In genomic region chr6:136848399-136848798, GRCm38 (mm10) we compare ENCODE assay signal across 22 mouse cellular contexts. TPM values are rescaled to one million over a fixed set of nuclear protein-coding genes. Genes with fewer than 3 reads are reported as not detected.
DNase-seq lines count a peak whose midpoint lies in the region; ATAC-seq and TF ChIP-seq lines count a peak whose summit lies in the region.
"Had no signal": no experiment of that assay in that cellular context is flagged by ENCODE, and none has a peak within 500 bp of the region (broad histone marks: within the 10 kb centered on the region; RNA-seq: fewer than 3 reads in every experiment).

No protein-coding gene starts in this region.

- peak; percentile 54; the same call in 1 of the 2 replicates for TF ChIP-seq EP300 in liver, postnatal 0 days (IDR thresholded peaks at IDR 0.05; ENCODE audit: low read depth)

- peak; percentile 38 for DNase-seq in heart, embryonic 10.5 days (ENCODE audit: low spot score)
- no peak for DNase-seq in heart, adult 8-10 months (ENCODE audit: low spot score)
- no peak for DNase-seq in liver, embryonic 13.5 days
- no peak for DNase-seq in liver, postnatal 0 days
- no peak for DNase-seq in adrenal gland, adult 18-20 months (ENCODE audit: low spot score in 2 of 2)
- DNase-seq in right cerebral cortex, postnatal 10 days (ENCODE audit: low spot score in 2 of 2) = no peak
- DNase-seq in kidney, postnatal 14 days = no peak
- DNase-seq: forebrain, postnatal 0 days had no signal

- WGBS in heart, embryonic 10.5 days = 83% methylated on average over 8 of the region's 8 CpGs
- WGBS in liver, embryonic 13.5 days (ENCODE audit: insufficient replicate concordance) = 30% methylated on average over 8 of the region's 8 CpGs
- WGBS in liver, postnatal 0 days (ENCODE audit: insufficient replicate concordance) = 53% methylated on average over 8 of the region's 8 CpGs

- TF ChIP-seq CTCF in liver, postnatal 0 days (IDR thresholded peaks at IDR 0.05; ENCODE audit: low read depth) = no peak

- H3K9me3 ChIP-seq in heart, embryonic 10.5 days = no peaks in the 10 kb centered on the region
- no peaks in the 10 kb centered on the region for H3K9me3 ChIP-seq in liver, embryonic 13.5 days (replicated peaks)
- no peaks in the 10 kb centered on the region for H3K9me3 ChIP-seq in liver, postnatal 0 days (ENCODE audit: low read length)
- H3K9me3 ChIP-seq: embryonic facial prominence, embryonic 15.5 days; forebrain, embryonic 12.5 days; G1E; heart, embryonic 13.5 days had no signal

- peaks cover 12% of the 10 kb centered on the region for H3K36me3 ChIP-seq in heart, embryonic 10.5 days
- peaks cover 77% of the 10 kb centered on the region for H3K36me3 ChIP-seq in liver, embryonic 13.5 days
- peaks cover 28% of the 10 kb centered on the region for H3K36me3 ChIP-seq in liver, postnatal 0 days (replicated peaks; ENCODE audit: insufficient read depth, low read length)
- H3K36me3 ChIP-seq: embryonic facial prominence, embryonic 15.5 days; forebrain, embryonic 12.5 days had no signal

- ATAC-seq in liver, embryonic 13.5 days (ENCODE audit: low read depth) = peak; percentile 75
- peak; percentile 59 for ATAC-seq in liver, postnatal 0 days
- ATAC-seq: forebrain, postnatal 0 days; hindbrain, embryonic 16.5 days had no signal

- H3K9ac ChIP-seq in liver, embryonic 13.5 days = peak overlapping the region; percentile 31
- no peak overlapping the region for H3K9ac ChIP-seq in liver, postnatal 0 days (replicated peaks)
- H3K9ac ChIP-seq: embryonic facial prominence, embryonic 15.5 days; forebrain, embryonic 12.5 days; forebrain, postnatal 0 days; heart, embryonic 13.5 days had no signal

- no peak overlapping the region for H3K4me3 ChIP-seq in heart, embryonic 10.5 days
- peak overlapping the region; percentile 15 for H3K4me3 ChIP-seq in liver, embryonic 13.5 days (replicated peaks)
- H3K4me3 ChIP-seq in liver, postnatal 0 days (ENCODE audit: low read depth, low read length) = no peak overlapping the region
- H3K4me3 ChIP-seq: embryonic facial prominence, embryonic 15.5 days; forebrain, embryonic 12.5 days; heart, adult 2 months; heart, embryonic 13.5 days had no signal

- no peak overlapping the region for H3K27ac ChIP-seq in heart, embryonic 10.5 days
- H3K27ac ChIP-seq in liver, embryonic 13.5 days = peak overlapping the region; percentile 75
- H3K27ac ChIP-seq in liver, postnatal 0 days (ENCODE audit: low read depth) = 0 out of 2 replicates have a peak overlapping the region, but pooled peaks have one; percentile 36
- H3K27ac ChIP-seq: embryonic facial prominence, embryonic 15.5 days; forebrain, embryonic 12.5 days; heart, adult 2 months; heart, embryonic 13.5 days had no signal

- H3K4me1 ChIP-seq in heart, embryonic 10.5 days = peaks cover 7% of the 10 kb centered on the region
- peaks cover 62% of the 10 kb centered on the region for H3K4me1 ChIP-seq in liver, embryonic 13.5 days (replicated peaks)
- H3K4me1 ChIP-seq in liver, postnatal 0 days (ENCODE audit: insufficient read depth) = peaks cover 21% of the 10 kb centered on the region

- H3K27me3 ChIP-seq in heart, embryonic 10.5 days (ENCODE audit: insufficient read depth, poor library complexity, severe bottlenecking) = no peaks in the 10 kb centered on the region
- H3K27me3 ChIP-seq in liver, embryonic 13.5 days = no peaks in the 10 kb centered on the region
- no peaks in the 10 kb centered on the region for H3K27me3 ChIP-seq in liver, postnatal 0 days (ENCODE audit: insufficient read depth, low read length)
- H3K27me3 ChIP-seq: embryonic facial prominence, embryonic 15.5 days; forebrain, embryonic 12.5 days; heart, embryonic 13.5 days had no signal

- peak overlapping the region; percentile 39 for H3K4me2 ChIP-seq in liver, embryonic 13.5 days
- H3K4me2 ChIP-seq in liver, postnatal 0 days (ENCODE audit: low read depth, low read length) = peak overlapping the region; percentile 19
- H3K4me2 ChIP-seq: embryonic facial prominence, embryonic 15.5 days; forebrain, embryonic 12.5 days; heart, embryonic 13.5 days had no signal

RNA-seq across cellular contexts. Expression of gene Art4, which starts 9.1 kb away (rescaled TPM):
- polyA plus RNA-seq in heart, embryonic 10.5 days (2016; fragmentation: Nextera tagmentation; extraction: Ambion mirVana) = 12.8 and 15.8 TPM in 2 replicates
- 10 to 100 TPM; 17.9 to 24.4 (median 22.7) TPM for total RNA-seq in heart, adult 8-10 months (2022)
- polyA plus RNA-seq in liver, embryonic 13.5 days (2015; fragmentation: Nextera tagmentation; extraction: Ambion mirVana) = 28.8 and 32.7 TPM in 2 replicates
- 10.6 and 11.1 TPM in 2 replicates for polyA plus RNA-seq in liver, postnatal 0 days (2015; fragmentation: Nextera tagmentation; extraction: Ambion mirVana)
- 1 to 10 TPM; 3.0 TPM for total RNA-seq in adrenal gland, adult 18-20 months (2021)
- total RNA-seq: forebrain, postnatal 0 days; gastrocnemius, adult 18-20 months had no signal

RNA-seq across cellular contexts. Expression of gene Smco3, which starts 13.1 kb away (rescaled TPM):
- not detected in 2 replicates for polyA plus RNA-seq in heart, embryonic 10.5 days (2016; fragmentation: Nextera tagmentation; extraction: Ambion mirVana)
- total RNA-seq in heart, adult 8-10 months (2022) = not detected
- not detected in 2 replicates for polyA plus RNA-seq in liver, embryonic 13.5 days (2015; fragmentation: Nextera tagmentation; extraction: Ambion mirVana)
- not detected in 2 replicates for polyA plus RNA-seq in liver, postnatal 0 days (2015; fragmentation: Nextera tagmentation; extraction: Ambion mirVana)
- under 1 TPM; 0.23 to 0.32 TPM for total RNA-seq in adrenal gland, adult 18-20 months (2021)
- total RNA-seq: heart, adult 2 months; heart, postnatal 36 days had no signal
- polyA plus RNA-seq: activated CD4-positive, CD25-positive, alpha-beta regulatory T cell, adult 4 months; adrenal gland, adult 2 months; CD4-positive, CD25-positive, alpha-beta regulatory T cell, adult 4 months; G1E; heart, postnatal 0 days; hindbrain, embryonic 11.5 days had no signal

RNA-seq across cellular contexts. Expression of gene Wbp11, which starts 20.4 kb away (rescaled TPM):
- 111 and 120 TPM in 2 replicates for polyA plus RNA-seq in heart, embryonic 10.5 days (2016; fragmentation: Nextera tagmentation; extraction: Ambion mirVana)
- 10 to 100 TPM; 60.9 to 70.3 (median 65.5) TPM for total RNA-seq in heart, adult 8-10 months (2022)
- polyA plus RNA-seq in liver, embryonic 13.5 days (2015; fragmentation: Nextera tagmentation; extraction: Ambion mirVana) = 62.5 and 80.2 TPM in 2 replicates
- 32.8 and 33.8 TPM in 2 replicates for polyA plus RNA-seq in liver, postnatal 0 days (2015; fragmentation: Nextera tagmentation; extraction: Ambion mirVana)
- 10 to 100 TPM; 72.0 to 77.7 TPM for total RNA-seq in adrenal gland, adult 18-20 months (2021)

RNA-seq across cellular contexts. Expression of gene BC049715, which starts 21.0 kb away (rescaled TPM):
- polyA plus RNA-seq in heart, embryonic 10.5 days (2016; fragmentation: Nextera tagmentation; extraction: Ambion mirVana) = 2.4 and 2.7 TPM in 2 replicates
- total RNA-seq in heart, adult 8-10 months (2022) = 1 to 10 TPM in 1 of 4 experiments, under 1 TPM in 3; 0.89 to 1.6 (median 0.94) TPM
- polyA plus RNA-seq in liver, embryonic 13.5 days (2015; fragmentation: Nextera tagmentation; extraction: Ambion mirVana) = 1.2 and 2.4 TPM in 2 replicates
- polyA plus RNA-seq in liver, postnatal 0 days (2015; fragmentation: Nextera tagmentation; extraction: Ambion mirVana) = 0.44 and 0.99 TPM in 2 replicates
- total RNA-seq in adrenal gland, adult 18-20 months (2021) = 1 to 10 TPM in 1 of 2 experiments, under 1 TPM in 1; 0.45 to 1.0 TPM

RNA-seq across cellular contexts. Expression of gene Mgp, which starts 27.2 kb away (rescaled TPM):
- 10.7 and 12.2 TPM in 2 replicates for polyA plus RNA-seq in heart, embryonic 10.5 days (2016; fragmentation: Nextera tagmentation; extraction: Ambion mirVana)
- 100 to 1,000 TPM; 260 to 429 (median 309) TPM for total RNA-seq in heart, adult 8-10 months (2022)
- 6.5 and 7.3 TPM in 2 replicates for polyA plus RNA-seq in liver, embryonic 13.5 days (2015; fragmentation: Nextera tagmentation; extraction: Ambion mirVana)
- 4.5 and 6.2 TPM in 2 replicates for polyA plus RNA-seq in liver, postnatal 0 days (2015; fragmentation: Nextera tagmentation; extraction: Ambion mirVana)
- total RNA-seq in adrenal gland, adult 18-20 months (2021) = 100 to 1,000 TPM; 192 to 202 TPM
- total RNA-seq: common myeloid progenitor, adult 5-6 weeks had no signal
- polyA plus RNA-seq: activated CD4-positive, CD25-positive, alpha-beta regulatory T cell, adult 4 months; CD4-positive, CD25-positive, alpha-beta regulatory T cell, adult 4 months; G1E had no signal
